Mouse (Mus musculus): ENCODE measurements around the gene Adam30. TPM values are rescaled to one million over a fixed set of nuclear protein-coding genes. Genes with fewer than 3 reads are reported as not detected.

The Adam30 gene
- polyA plus RNA-seq, 1 experiment = not detected

DNA sequence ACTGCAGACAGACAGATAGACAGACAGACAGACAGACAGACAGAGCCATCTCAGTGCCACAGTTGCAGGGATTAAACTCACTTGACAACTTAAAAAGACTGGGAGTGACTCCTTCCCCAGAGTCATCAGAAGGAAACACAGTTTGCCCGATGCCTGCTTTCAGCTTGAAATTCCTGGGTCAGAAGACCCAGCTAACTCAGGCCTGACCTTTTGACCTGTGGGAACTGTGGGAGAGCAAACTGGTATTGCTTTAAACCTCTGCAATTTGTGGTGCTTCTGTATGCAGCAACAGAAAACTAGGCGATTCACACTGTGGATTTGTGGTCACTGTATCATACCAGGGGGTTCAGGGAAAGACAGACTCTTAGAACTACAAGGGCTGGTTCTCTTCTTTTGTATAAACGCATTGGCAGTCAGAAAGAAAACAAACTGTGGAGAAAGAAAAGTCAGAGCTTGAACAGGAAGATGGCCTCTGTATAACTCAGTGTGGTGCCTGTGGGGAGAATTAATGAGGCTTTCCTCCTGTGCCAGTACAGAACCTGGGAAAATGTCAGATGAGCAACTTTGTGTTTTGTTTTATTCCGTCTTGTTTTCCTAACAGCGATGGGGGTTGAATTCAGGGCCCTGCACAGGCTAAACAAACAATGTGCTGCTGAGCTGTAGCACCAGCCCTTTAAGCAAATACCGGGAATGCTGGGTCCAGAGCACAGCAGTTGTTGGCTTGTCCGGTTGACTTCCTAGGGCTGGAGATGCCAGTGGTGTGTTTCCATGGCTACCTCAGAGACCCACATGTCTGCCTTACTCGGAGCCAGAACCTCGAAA is 37.5 kb downstream of the Adam30 start:
- Histone ChIP-seq H3K27me3 (ENCODE audit: control insufficient read depth, insufficient read depth, low read length, poor library complexity, severe bottlenecking) (no peaks in the 10 kb centered on the region), H3K9ac (ENCODE audit: low read depth, poor library complexity, severe bottlenecking) (no peak overlapping the region), H3K36me3 (ENCODE audit: control insufficient read depth, insufficient read depth, low read length, poor library complexity, severe bottlenecking) (no peaks in the 10 kb centered on the region), H3K27ac (ENCODE audit: insufficient read depth, low read length) (no peak overlapping the region), H3K4me3 (ENCODE audit: low read depth, low read length) (no peak overlapping the region), H3K9me3 (replicated peaks; ENCODE audit: control insufficient read depth, insufficient read depth, low read length, poor library complexity, severe bottlenecking) (no peaks in the 10 kb centered on the region), H3K4me1 (ENCODE audit: control insufficient read depth, insufficient read depth, low read length) (no peaks in the 10 kb centered on the region)
- TF ChIP-seq CTCF (IDR thresholded peaks at IDR 0.05; ENCODE audit: low read depth, low read length) (no peak), POLR2A (IDR thresholded peaks at IDR 0.05; ENCODE audit: insufficient read depth, low read length) (no peak), EP300 (IDR thresholded peaks at IDR 0.05; ENCODE audit: insufficient read depth, low read depth, low read length) (no peak)

- Histone ChIP-seq H3K27me3 (ENCODE audit: control insufficient read depth, insufficient read depth, low read length, poor library complexity, severe bottlenecking) (no peaks in the 10 kb centered on the region), H3K9ac (ENCODE audit: low read depth, poor library complexity, severe bottlenecking) (no peak overlapping the region), H3K4me3 (ENCODE audit: low read depth, low read length) (no peak overlapping the region), H3K4me1 (ENCODE audit: control insufficient read depth, insufficient read depth, low read length) (no peaks in the 10 kb centered on the region), H3K9me3 (replicated peaks; ENCODE audit: control insufficient read depth, insufficient read depth, low read length, poor library complexity, severe bottlenecking) (no peaks in the 10 kb centered on the region), H3K27ac (ENCODE audit: insufficient read depth, low read length) (no peak overlapping the region), H3K36me3 (ENCODE audit: control insufficient read depth, insufficient read depth, low read length, poor library complexity, severe bottlenecking) (no peaks in the 10 kb centered on the region)
- no peak for TF ChIP-seq EP300 (IDR thresholded peaks at IDR 0.05; ENCODE audit: insufficient read depth, low read depth, low read length)
- TF ChIP-seq CTCF (IDR thresholded peaks at IDR 0.05; ENCODE audit: low read depth, low read length) = no peak
- TF ChIP-seq POLR2A (IDR thresholded peaks at IDR 0.05; ENCODE audit: insufficient read depth, low read length) = no peak
These were observed 39.3 kb downstream of the Adam30 start for GRCm38 (mm10) chr3:98199747-98200146.

DNA sequence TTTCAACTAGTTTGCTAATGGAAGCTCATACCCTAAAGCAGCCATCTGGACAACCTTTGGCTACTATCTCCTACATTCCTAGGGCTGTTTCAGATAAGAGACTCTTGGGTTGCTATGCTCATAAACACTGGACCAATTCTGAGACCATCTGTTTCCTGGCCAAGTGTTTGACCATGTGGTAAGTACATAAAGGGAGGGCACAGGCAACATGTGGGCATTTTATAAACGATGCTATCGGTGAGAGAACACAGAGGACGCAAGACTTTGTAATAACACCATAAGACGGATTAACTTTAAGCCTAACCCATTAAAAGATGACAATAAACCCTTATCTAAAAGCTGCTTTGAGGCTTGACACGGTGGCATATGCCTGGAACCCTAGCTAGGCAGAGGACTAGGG is 42.9 kb downstream of the Adam30 start:
- Histone ChIP-seq H3K4me1 (ENCODE audit: control insufficient read depth, insufficient read depth, low read length) (no peaks in the 10 kb centered on the region), H3K27ac (ENCODE audit: insufficient read depth, low read length) (no peak overlapping the region), H3K9ac (ENCODE audit: low read depth, poor library complexity, severe bottlenecking) (no peak overlapping the region), H3K27me3 (ENCODE audit: control insufficient read depth, insufficient read depth, low read length, poor library complexity, severe bottlenecking) (no peaks in the 10 kb centered on the region; the same call in 1 of the 2 replicates), H3K4me3 (ENCODE audit: low read depth, low read length) (no peak overlapping the region), H3K36me3 (ENCODE audit: control insufficient read depth, insufficient read depth, low read length, poor library complexity, severe bottlenecking) (no peaks in the 10 kb centered on the region), H3K9me3 (replicated peaks; ENCODE audit: control insufficient read depth, insufficient read depth, low read length, poor library complexity, severe bottlenecking) (no peaks in the 10 kb centered on the region)
- TF ChIP-seq POLR2A (IDR thresholded peaks at IDR 0.05; ENCODE audit: insufficient read depth, low read length) (no peak), CTCF (IDR thresholded peaks at IDR 0.05; ENCODE audit: low read depth, low read length) (no peak), EP300 (IDR thresholded peaks at IDR 0.05; ENCODE audit: insufficient read depth, low read depth, low read length) (no peak)

GRCm38 (mm10) chr3:98206977-98207376 is 46.5 kb downstream of the Adam30 start:
- Histone ChIP-seq H3K4me1 (ENCODE audit: control insufficient read depth, insufficient read depth, low read length) (no peaks in the 10 kb centered on the region), H3K4me3 (ENCODE audit: low read depth, low read length) (no peak overlapping the region), H3K9me3 (replicated peaks; ENCODE audit: control insufficient read depth, insufficient read depth, low read length, poor library complexity, severe bottlenecking) (no peaks in the 10 kb centered on the region), H3K9ac (ENCODE audit: low read depth, poor library complexity, severe bottlenecking) (no peak overlapping the region), H3K27me3 (ENCODE audit: control insufficient read depth, insufficient read depth, low read length, poor library complexity, severe bottlenecking) (no peaks in the 10 kb centered on the region; the same call in 1 of the 2 replicates), H3K36me3 (ENCODE audit: control insufficient read depth, insufficient read depth, low read length, poor library complexity, severe bottlenecking) (no peaks in the 10 kb centered on the region), H3K27ac (ENCODE audit: insufficient read depth, low read length) (no peak overlapping the region)
- TF ChIP-seq EP300 (IDR thresholded peaks at IDR 0.05; ENCODE audit: insufficient read depth, low read depth, low read length) (no peak), POLR2A (IDR thresholded peaks at IDR 0.05; ENCODE audit: insufficient read depth, low read length) (no peak), CTCF (IDR thresholded peaks at IDR 0.05; ENCODE audit: low read depth, low read length) (no peak)

DNA sequence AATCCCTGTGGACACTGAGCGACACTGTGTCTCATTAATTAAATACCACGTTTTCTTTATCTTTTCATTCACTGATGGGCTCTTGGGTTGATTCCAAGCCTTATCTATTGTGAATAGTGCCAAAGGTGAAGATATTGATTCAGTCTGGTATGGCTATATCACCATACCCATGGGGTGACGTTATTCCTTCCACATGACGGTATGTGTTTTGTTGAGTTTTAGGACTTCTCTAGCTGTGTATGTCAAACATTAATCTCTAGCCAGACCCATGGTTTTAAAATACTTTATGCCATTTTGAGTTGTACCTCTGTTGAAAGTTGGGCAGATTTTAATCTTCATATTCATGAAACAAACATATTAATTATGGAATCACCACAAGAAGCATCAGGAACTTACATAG is 48.7 kb downstream of the Adam30 start:
- TF ChIP-seq POLR2A (IDR thresholded peaks at IDR 0.05; ENCODE audit: insufficient read depth, low read length) (no peak), EP300 (IDR thresholded peaks at IDR 0.05; ENCODE audit: insufficient read depth, low read depth, low read length) (no peak), CTCF (IDR thresholded peaks at IDR 0.05; ENCODE audit: low read depth, low read length) (no peak)
- no peak overlapping the region for H3K4me3 ChIP-seq (ENCODE audit: low read depth, low read length)
- no peaks in the 10 kb centered on the region for H3K4me1 ChIP-seq (ENCODE audit: control insufficient read depth, insufficient read depth, low read length)
- H3K27me3 ChIP-seq (ENCODE audit: control insufficient read depth, insufficient read depth, low read length, poor library complexity, severe bottlenecking) = no peaks in the 10 kb centered on the region; the same call in none of the 2 replicates
- no peaks in the 10 kb centered on the region for H3K36me3 ChIP-seq (ENCODE audit: control insufficient read depth, insufficient read depth, low read length, poor library complexity, severe bottlenecking)
- no peak overlapping the region for H3K27ac ChIP-seq (ENCODE audit: insufficient read depth, low read length)
- no peak overlapping the region for H3K9ac ChIP-seq (ENCODE audit: low read depth, poor library complexity, severe bottlenecking)
- H3K9me3 ChIP-seq (replicated peaks; ENCODE audit: control insufficient read depth, insufficient read depth, low read length, poor library complexity, severe bottlenecking) = no peaks in the 10 kb centered on the region

- Histone ChIP-seq H3K9ac (ENCODE audit: low read depth, poor library complexity, severe bottlenecking) (no peak overlapping the region), H3K27ac (ENCODE audit: insufficient read depth, low read length) (no peak overlapping the region), H3K9me3 (replicated peaks; ENCODE audit: control insufficient read depth, insufficient read depth, low read length, poor library complexity, severe bottlenecking) (no peaks in the 10 kb centered on the region), H3K36me3 (ENCODE audit: control insufficient read depth, insufficient read depth, low read length, poor library complexity, severe bottlenecking) (no peaks in the 10 kb centered on the region), H3K4me3 (ENCODE audit: low read depth, low read length) (no peak overlapping the region), H3K27me3 (ENCODE audit: control insufficient read depth, insufficient read depth, low read length, poor library complexity, severe bottlenecking) (no peaks in the 10 kb centered on the region; the same call in none of the 2 replicates), H3K4me1 (ENCODE audit: control insufficient read depth, insufficient read depth, low read length) (no peaks in the 10 kb centered on the region)
- no peak for TF ChIP-seq CTCF (IDR thresholded peaks at IDR 0.05; ENCODE audit: low read depth, low read length)
- no peak for TF ChIP-seq POLR2A (IDR thresholded peaks at IDR 0.05; ENCODE audit: insufficient read depth, low read length)
- no peak for TF ChIP-seq EP300 (IDR thresholded peaks at IDR 0.05; ENCODE audit: insufficient read depth, low read depth, low read length)
These were observed 50.4 kb downstream of the Adam30 start for GRCm38 (mm10) chr3:98210860-98211259.
